Mouse (Mus musculus) lung, postnatal 0 days (tissue): ENCODE results near the gene Map3k20.

Source experiments
- CTCF ChIP-seq: IDR thresholded peaks from 2 replicates; pipeline ENCODE4 v1.5.1; 2016; ENCODE audit warnings: antibody characterized with exemption, mild to moderate bottlenecking
- EP300 ChIP-seq: IDR thresholded peaks from 2 replicates; pipeline ENCODE4 v1.6.1; 2016; ENCODE audit warnings: antibody characterized with exemption, mild to moderate bottlenecking, control low read depth

GRCm38 (mm10) chr2:72409968-72410367 lies 124.5 kb downstream of the Map3k20 start:
- TF ChIP-seq CTCF (no peak), EP300 (no peak)
